In the genomic region with DNA sequence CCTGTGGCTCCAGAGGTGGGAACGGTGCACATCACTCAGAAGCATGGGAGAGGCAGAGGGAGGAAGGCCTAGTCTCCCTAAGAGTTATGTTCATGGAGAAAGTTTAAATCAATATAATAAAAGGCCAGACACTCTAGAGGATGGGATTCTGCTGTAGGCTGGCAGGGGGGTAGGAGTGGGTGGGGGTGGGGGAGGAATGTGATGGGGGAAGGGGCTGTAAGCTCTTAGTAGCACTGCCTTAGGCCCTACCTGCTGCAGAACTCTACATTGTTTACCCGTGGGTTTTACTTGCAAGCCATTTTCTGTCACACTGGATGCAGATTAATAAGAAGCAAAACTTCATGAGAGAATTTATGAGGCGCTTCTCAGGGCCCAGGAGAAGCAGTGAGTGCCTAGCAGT, we compare ENCODE assay signal across 24 mouse cellular contexts.
DNase-seq lines count a peak whose midpoint lies in the region; ATAC-seq and TF ChIP-seq lines count a peak whose summit lies in the region.
"Had no signal": no experiment of that assay in that cellular context is flagged by ENCODE, and none has a peak within 500 bp of the region (broad histone marks: within the 10 kb centered on the region; RNA-seq: fewer than 3 reads in every experiment).

No protein-coding gene starts in this region.

- WGBS in embryonic facial prominence, embryonic 13.5 days = 71% methylated on average over 3 of the region's 3 CpGs
- 83% methylated on average over 3 of the region's 3 CpGs for WGBS in embryonic facial prominence, embryonic 10.5 days
- WGBS in heart, embryonic 10.5 days = 71% methylated on average over 3 of the region's 3 CpGs
- 87% methylated on average over 3 of the region's 3 CpGs for WGBS in heart, adult 2 months
- 83% methylated on average over 3 of the region's 3 CpGs for WGBS in hindbrain, embryonic 16.5 days
- 84% methylated on average over 3 of the region's 3 CpGs for WGBS in hindbrain, postnatal 0 days
- 90% methylated on average over 3 of the region's 3 CpGs for WGBS in neural tube, embryonic 13.5 days

- no peaks in the 10 kb centered on the region for H3K27me3 ChIP-seq in embryonic facial prominence, embryonic 13.5 days
- H3K27me3 ChIP-seq in embryonic facial prominence, embryonic 10.5 days (replicated peaks; ENCODE audit: low read depth, poor library complexity, severe bottlenecking) = no peaks in the 10 kb centered on the region
- H3K27me3 ChIP-seq in heart, embryonic 10.5 days (ENCODE audit: insufficient read depth, poor library complexity, severe bottlenecking) = no peaks in the 10 kb centered on the region
- no peaks in the 10 kb centered on the region for H3K27me3 ChIP-seq in heart, adult 2 months (ENCODE audit: control insufficient read depth, insufficient read depth, low read length)
- H3K27me3 ChIP-seq in hindbrain, embryonic 16.5 days (replicated peaks; ENCODE audit: control insufficient read depth, insufficient read depth, low read length) = no peaks in the 10 kb centered on the region
- H3K27me3 ChIP-seq in hindbrain, postnatal 0 days (ENCODE audit: insufficient read depth, low read length) = no peaks in the 10 kb centered on the region
- H3K27me3 ChIP-seq in neural tube, embryonic 13.5 days = no peaks in the 10 kb centered on the region
- H3K27me3 ChIP-seq: CH12.LX; forebrain, embryonic 13.5 days; forebrain, embryonic 15.5 days; Patski had no signal

- H3K27ac ChIP-seq in embryonic facial prominence, embryonic 13.5 days = peak overlapping the region; percentile 55; the same call in 1 of the 2 replicates
- H3K27ac ChIP-seq in embryonic facial prominence, embryonic 10.5 days (replicated peaks) = no peak overlapping the region
- H3K27ac ChIP-seq in heart, embryonic 10.5 days = peak overlapping the region; percentile 64; the same call in 1 of the 2 replicates
- no peak overlapping the region for H3K27ac ChIP-seq in heart, adult 2 months
- no peak overlapping the region for H3K27ac ChIP-seq in hindbrain, embryonic 16.5 days (ENCODE audit: low read depth, low read length)
- no peak overlapping the region for H3K27ac ChIP-seq in hindbrain, postnatal 0 days
- no peak overlapping the region for H3K27ac ChIP-seq in neural tube, embryonic 13.5 days (replicated peaks)
- H3K27ac ChIP-seq: forebrain, embryonic 13.5 days; forebrain, embryonic 15.5 days had no signal

- no peak for TF ChIP-seq CTCF in heart, adult 2 months (IDR thresholded peaks at IDR 0.05)
- TF ChIP-seq CTCF in hindbrain, postnatal 0 days (IDR thresholded peaks at IDR 0.05; ENCODE audit: low read depth) = no peak

- intact Hi-C loops in heart, adult 2 months (cut with DNase I) = no loop called here

- TF ChIP-seq POLR2A in heart, adult 2 months (IDR thresholded peaks at IDR 0.05; ENCODE audit: insufficient read depth, low read depth, low read length) = no peak

- H3K9ac ChIP-seq in embryonic facial prominence, embryonic 13.5 days = no peak overlapping the region
- no peak overlapping the region for H3K9ac ChIP-seq in heart, adult 2 months (ENCODE audit: low read depth, low read length)
- H3K9ac ChIP-seq in hindbrain, embryonic 16.5 days (ENCODE audit: low read depth, low read length) = no peak overlapping the region
- H3K9ac ChIP-seq in hindbrain, postnatal 0 days (replicated peaks; ENCODE audit: low read length) = no peak overlapping the region
- no peak overlapping the region for H3K9ac ChIP-seq in neural tube, embryonic 13.5 days
- H3K9ac ChIP-seq: forebrain, embryonic 13.5 days; forebrain, embryonic 15.5 days had no signal

- H3K9me3 ChIP-seq in embryonic facial prominence, embryonic 13.5 days = no peaks in the 10 kb centered on the region
- no peaks in the 10 kb centered on the region for H3K9me3 ChIP-seq in embryonic facial prominence, embryonic 10.5 days
- H3K9me3 ChIP-seq in heart, embryonic 10.5 days = no peaks in the 10 kb centered on the region
- H3K9me3 ChIP-seq in hindbrain, embryonic 16.5 days (ENCODE audit: control insufficient read depth, low read length) = no peaks in the 10 kb centered on the region
- H3K9me3 ChIP-seq in hindbrain, postnatal 0 days (ENCODE audit: low read length) = no peaks in the 10 kb centered on the region
- H3K9me3 ChIP-seq in neural tube, embryonic 13.5 days = no peaks in the 10 kb centered on the region
- H3K9me3 ChIP-seq: forebrain, embryonic 13.5 days; forebrain, embryonic 15.5 days; G1E had no signal

- no peaks in the 10 kb centered on the region for H3K79me2 ChIP-seq in heart, adult 2 months (replicated peaks; ENCODE audit: control insufficient read depth, insufficient read depth, low read length)

- TF ChIP-seq EP300 in heart, adult 2 months (IDR thresholded peaks at IDR 0.05; ENCODE audit: insufficient read depth, low read depth, low read length) = no peak

- peaks cover 28% of the 10 kb centered on the region; the same call in 1 of the 2 replicates for H3K36me3 ChIP-seq in embryonic facial prominence, embryonic 13.5 days
- peaks cover 49% of the 10 kb centered on the region for H3K36me3 ChIP-seq in embryonic facial prominence, embryonic 10.5 days (replicated peaks)
- peaks cover 3% of the 10 kb centered on the region; the same call in 1 of the 2 replicates for H3K36me3 ChIP-seq in heart, embryonic 10.5 days
- no peaks in the 10 kb centered on the region for H3K36me3 ChIP-seq in heart, adult 2 months (ENCODE audit: control insufficient read depth, insufficient read depth, low read length)
- 0 out of 2 replicates have a peak, but pooled peaks cover 2% of the 10 kb centered on the region for H3K36me3 ChIP-seq in hindbrain, embryonic 16.5 days (ENCODE audit: control insufficient read depth, insufficient read depth, low read length)
- peaks cover 4% of the 10 kb centered on the region for H3K36me3 ChIP-seq in hindbrain, postnatal 0 days (ENCODE audit: insufficient read depth, low read length)
- H3K36me3 ChIP-seq in neural tube, embryonic 13.5 days = peaks cover 30% of the 10 kb centered on the region
- H3K36me3 ChIP-seq: forebrain, embryonic 15.5 days had no signal

- DNase-seq in embryonic facial prominence, embryonic 10.5 days (ENCODE audit: low spot score) = no peak
- DNase-seq in heart, embryonic 10.5 days (ENCODE audit: low spot score) = no peak
- DNase-seq in heart, adult 2 months = no peak
- DNase-seq in hindbrain, postnatal 0 days (ENCODE audit: low spot score) = no peak
- no peak for DNase-seq in neural tube, embryonic 10.5 days (ENCODE audit: extremely low spot score, low spot score)
- DNase-seq: adrenal gland, adult 8-10 months; adrenal gland, postnatal 14 days; adrenal gland, postnatal 36 days; B cell, adult 2 months; cerebellum, adult 11-12 months; cerebellum, adult 2 months; cerebellum, adult 9-10 months; cerebellum, postnatal 10 days; cerebellum, postnatal 25 days had no signal

- peaks cover 8% of the 10 kb centered on the region; the same call in 1 of the 2 replicates for H3K4me1 ChIP-seq in embryonic facial prominence, embryonic 13.5 days
- H3K4me1 ChIP-seq in embryonic facial prominence, embryonic 10.5 days = no peaks in the 10 kb centered on the region
- H3K4me1 ChIP-seq in heart, embryonic 10.5 days = peaks cover 40% of the 10 kb centered on the region
- H3K4me1 ChIP-seq in heart, adult 2 months (ENCODE audit: control insufficient read depth, insufficient read depth, low read length) = no peaks in the 10 kb centered on the region
- no peaks in the 10 kb centered on the region for H3K4me1 ChIP-seq in hindbrain, embryonic 16.5 days (ENCODE audit: control insufficient read depth, insufficient read depth, low read depth, low read length)
- no peaks in the 10 kb centered on the region for H3K4me1 ChIP-seq in hindbrain, postnatal 0 days (ENCODE audit: insufficient read depth, low read length)
- no peaks in the 10 kb centered on the region for H3K4me1 ChIP-seq in neural tube, embryonic 13.5 days (replicated peaks)
- H3K4me1 ChIP-seq: forebrain, embryonic 13.5 days; forebrain, embryonic 15.5 days had no signal

- H3K4me3 ChIP-seq in embryonic facial prominence, embryonic 13.5 days = no peak overlapping the region
- no peak overlapping the region for H3K4me3 ChIP-seq in embryonic facial prominence, embryonic 10.5 days
- no peak overlapping the region for H3K4me3 ChIP-seq in heart, embryonic 10.5 days
- H3K4me3 ChIP-seq in heart, adult 2 months = no peak overlapping the region
- H3K4me3 ChIP-seq in hindbrain, embryonic 16.5 days (ENCODE audit: low read length) = no peak overlapping the region
- H3K4me3 ChIP-seq in hindbrain, postnatal 0 days (ENCODE audit: low read length) = no peak overlapping the region
- H3K4me3 ChIP-seq in neural tube, embryonic 13.5 days = no peak overlapping the region
- H3K4me3 ChIP-seq: forebrain, embryonic 13.5 days; forebrain, embryonic 15.5 days had no signal

- no peak for ATAC-seq in embryonic facial prominence, embryonic 13.5 days (ENCODE audit: insufficient number of reproducible peaks, insufficient read depth, low FRiP score, low TSS enrichment, low read depth)
- peak; percentile 56; the same call in 1 of the 2 replicates for ATAC-seq in hindbrain, embryonic 16.5 days
- ATAC-seq in hindbrain, postnatal 0 days = no peak
- ATAC-seq in neural tube, embryonic 13.5 days (ENCODE audit: low read depth) = peak; percentile 69; the same call in 1 of the 2 replicates
- ATAC-seq: activated CD4-positive, CD25-positive, alpha-beta regulatory T cell, adult 4 months; CD4-positive, CD25-positive, alpha-beta regulatory T cell, adult 4 months; forebrain, embryonic 13.5 days; forebrain, embryonic 15.5 days; Patski had no signal

- no peak overlapping the region for H3K4me2 ChIP-seq in embryonic facial prominence, embryonic 13.5 days
- H3K4me2 ChIP-seq in hindbrain, embryonic 16.5 days (ENCODE audit: low read length) = no peak overlapping the region
- no peak overlapping the region for H3K4me2 ChIP-seq in hindbrain, postnatal 0 days (ENCODE audit: low read depth, low read length)
- H3K4me2 ChIP-seq in neural tube, embryonic 13.5 days = no peak overlapping the region
- H3K4me2 ChIP-seq: forebrain, embryonic 13.5 days; forebrain, embryonic 15.5 days had no signal

Comparison
In these comparisons a context has a peak if more than half of its experiments do, and no peak if none do; other contexts are left out.
1. ATAC-seq: peak in hindbrain, embryonic 16.5 days (single experiment) and neural tube, embryonic 13.5 days (single experiment); none in embryonic facial prominence, embryonic 13.5 days (single experiment) and hindbrain, postnatal 0 days (single experiment).
2. H3K27ac ChIP-seq: peak in embryonic facial prominence, embryonic 13.5 days (single experiment) and heart, embryonic 10.5 days (single experiment); none in embryonic facial prominence, embryonic 10.5 days (single experiment), heart, adult 2 months (single experiment), hindbrain, embryonic 16.5 days (single experiment), hindbrain, postnatal 0 days (single experiment) and neural tube, embryonic 13.5 days (single experiment).